Mouse (Mus musculus): ENCODE data around the gene Mrpl46. TPM values are rescaled to one million over a fixed set of nuclear protein-coding genes. Genes with fewer than 3 reads are reported as not detected.

Gene Mrpl46
- 33.7 and 36.5 TPM in 2 replicates for polyA plus RNA-seq (2012; rRNA removed)

DNA sequence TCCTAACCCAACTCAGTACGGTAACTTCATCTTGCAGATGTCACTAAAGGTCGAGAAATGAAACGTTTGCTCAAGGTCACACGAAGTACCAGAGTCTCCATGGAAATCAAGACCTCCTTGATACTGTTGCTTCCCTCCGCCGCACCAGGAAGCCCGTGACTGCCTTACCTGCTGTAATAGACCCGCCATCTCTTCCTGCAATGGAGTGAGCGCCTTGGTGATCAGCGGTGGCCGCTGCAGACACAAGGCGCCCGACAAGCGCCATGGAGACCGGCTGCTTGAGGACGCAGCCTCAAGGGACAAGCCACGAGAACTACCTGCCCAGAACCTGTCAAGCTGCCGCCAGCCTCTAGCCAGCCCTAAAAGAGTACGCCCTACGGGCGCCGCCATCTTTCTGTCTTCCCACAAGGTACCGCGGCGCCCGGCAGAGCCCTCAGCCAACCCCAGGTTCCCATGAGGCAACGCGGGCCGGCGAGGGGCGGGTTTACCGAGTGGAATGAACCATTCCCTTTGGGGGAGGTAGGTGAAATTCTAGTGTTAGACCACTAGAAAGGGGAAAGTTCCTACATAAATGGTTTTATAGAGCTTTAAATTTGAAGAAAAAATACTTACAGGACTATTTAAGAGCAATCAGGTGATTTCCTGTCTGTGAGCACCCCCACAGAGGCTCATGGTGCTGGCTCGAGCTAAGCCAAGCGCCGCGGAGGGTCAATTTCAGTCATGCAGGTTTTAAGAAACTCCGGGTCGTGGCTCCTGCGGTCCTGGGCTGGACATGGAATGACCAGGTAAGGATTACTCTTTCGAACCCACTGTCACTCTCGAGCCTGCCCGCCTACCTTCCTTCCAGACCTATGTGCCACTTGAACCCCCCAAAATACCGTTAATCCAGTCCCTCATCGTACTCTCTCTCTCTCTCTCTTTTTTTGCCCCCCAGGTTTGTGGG, at the start of gene Mrpl46, which contains the start of gene Mrps11:
Gene Mrpl46, minus strand, starts transcription at position 893 of the 943 bp plus-strand sequence.
Gene Mrps11, plus strand, starts transcription at position 481 of the 943 bp plus-strand sequence.
- TF ChIP-seq CTCF (conservative IDR thresholded peaks at IDR 0.05; ENCODE audit: insufficient read depth, insufficient read length, low read depth, low read length): no peak
- TF ChIP-seq POLR2A (IDR thresholded peaks at IDR 0.05; ENCODE audit: low read depth, low read length): peak; percentile 9
- H3K4me3 ChIP-seq (ENCODE audit: insufficient read depth, low read depth, low read length): peak within 1 kb of the TSS; percentile 79
- H3K4me1 ChIP-seq (ENCODE audit: control insufficient read depth, insufficient read depth, low read length): no peaks in the 10 kb centered on the region
- under 1% methylated on average over 44 of the region's 44 CpGs for WGBS
- H3K27me3 ChIP-seq (replicated peaks; ENCODE audit: control insufficient read depth, insufficient read depth, low read length): no peaks in the 10 kb centered on the region
- peak within 1 kb of the TSS; percentile 61 for H3K27ac ChIP-seq (ENCODE audit: insufficient read depth, low read depth, low read length)
- DNase-seq: peak; percentile 91
- no peaks in the 10 kb centered on the region for H3K36me3 ChIP-seq (ENCODE audit: control insufficient read depth, insufficient read depth, low read length)

DNA sequence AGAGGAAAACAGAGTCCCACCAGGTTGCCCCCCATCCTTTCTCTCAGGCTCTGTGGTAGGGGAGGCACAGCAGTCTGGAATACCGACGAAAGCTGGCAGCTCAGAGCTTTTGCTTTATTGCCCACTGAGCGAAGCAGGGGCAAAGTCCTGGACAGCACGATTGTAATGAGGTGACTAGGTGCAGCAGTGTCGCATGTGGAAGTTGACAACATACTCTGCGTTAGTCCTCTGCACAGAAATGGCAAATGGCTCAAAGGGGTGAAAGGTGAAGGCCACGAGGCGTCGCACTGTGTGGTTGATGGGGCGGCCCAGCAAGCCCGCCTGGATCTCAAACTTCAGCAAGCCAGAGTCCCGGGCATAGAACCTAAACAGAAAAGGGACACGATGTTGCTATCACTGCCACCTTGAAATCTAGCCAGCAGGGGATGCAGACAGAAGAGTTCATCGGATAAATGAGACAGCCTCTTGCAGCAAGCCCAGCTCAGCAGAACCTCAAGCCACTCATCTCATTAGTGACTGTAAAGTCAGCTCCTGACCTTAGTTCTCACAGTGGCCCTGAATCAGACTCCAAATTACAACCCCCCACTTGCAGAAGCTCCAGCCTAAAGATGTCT, 44.5 kb upstream of the Mrpl46 start:
- Histone ChIP-seq H3K4me1 (ENCODE audit: control insufficient read depth, insufficient read depth, low read length) (no peaks in the 10 kb centered on the region), H3K4me3 (ENCODE audit: insufficient read depth, low read depth, low read length) (no peak overlapping the region), H3K27me3 (replicated peaks; ENCODE audit: control insufficient read depth, insufficient read depth, low read length) (no peaks in the 10 kb centered on the region), H3K36me3 (ENCODE audit: control insufficient read depth, insufficient read depth, low read length) (no peaks in the 10 kb centered on the region), H3K27ac (ENCODE audit: insufficient read depth, low read depth, low read length) (no peak overlapping the region)
- 59% methylated on average over 14 of the region's 14 CpGs for WGBS
- DNase-seq: no peak
- TF ChIP-seq CTCF (conservative IDR thresholded peaks at IDR 0.05; ENCODE audit: insufficient read depth, insufficient read length, low read depth, low read length): no peak
- no peak for TF ChIP-seq POLR2A (IDR thresholded peaks at IDR 0.05; ENCODE audit: low read depth, low read length)

DNA sequence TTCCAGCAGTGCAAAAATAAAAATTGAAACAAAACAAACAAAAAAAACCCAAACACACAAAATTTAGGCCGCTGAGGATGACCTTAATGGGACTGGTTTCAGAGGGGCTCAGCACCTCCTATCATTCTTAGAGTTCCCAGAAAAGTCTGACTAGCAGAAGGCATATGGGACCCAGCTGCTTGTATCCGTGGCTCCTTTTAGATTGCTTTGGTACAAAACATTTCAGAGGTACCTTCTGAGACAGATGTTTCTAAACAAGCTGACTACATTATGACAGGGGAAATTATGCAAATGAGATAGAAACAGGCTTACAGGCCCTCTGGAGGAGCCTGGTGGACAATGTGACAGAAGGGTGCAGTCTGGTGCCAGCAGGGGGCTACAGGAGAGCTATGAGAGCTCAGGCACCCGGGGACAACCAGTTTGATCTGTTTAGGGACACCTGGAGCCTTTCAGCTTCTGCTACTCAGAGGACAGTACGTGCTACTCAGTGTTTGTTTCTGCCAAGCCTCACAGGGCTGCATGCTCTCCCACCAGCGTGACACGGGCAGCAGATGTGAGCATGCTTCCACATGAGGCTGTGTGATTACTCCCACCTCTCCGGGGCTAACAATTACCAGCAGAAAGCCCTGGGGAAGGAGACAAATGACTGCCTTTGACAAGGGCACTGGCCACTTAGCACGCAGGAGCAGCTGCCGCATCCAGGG, 43.5 kb upstream of the Mrpl46 start:
- no peak for DNase-seq

DNA sequence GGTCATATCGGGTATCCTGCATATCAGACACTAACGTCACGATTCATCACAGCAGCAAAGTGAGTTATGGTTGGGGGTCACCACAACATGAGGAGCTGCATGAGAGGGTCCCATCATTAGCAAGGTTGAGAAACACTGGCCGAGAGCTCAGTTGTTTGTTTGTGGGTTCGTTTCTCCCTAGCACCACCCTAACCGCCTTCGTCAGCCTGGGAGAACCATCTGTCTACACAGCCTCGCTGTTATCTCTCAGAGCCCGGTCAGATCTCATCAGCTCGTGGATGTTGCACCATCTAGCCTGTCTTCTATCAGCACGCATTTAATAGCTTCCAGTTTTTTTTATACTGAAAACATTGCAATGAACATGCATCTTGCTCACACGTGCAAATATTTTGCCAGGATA, 35.0 kb upstream of the Mrpl46 start:
- TF ChIP-seq POLR2A (IDR thresholded peaks at IDR 0.05; ENCODE audit: low read depth, low read length) (no peak), CTCF (conservative IDR thresholded peaks at IDR 0.05; ENCODE audit: insufficient read depth, insufficient read length, low read depth, low read length) (no peak)
- no peak overlapping the region for H3K4me3 ChIP-seq (ENCODE audit: insufficient read depth, low read depth, low read length)
- 84% methylated on average over 12 of the region's 12 CpGs for WGBS
- peaks cover 10% of the 10 kb centered on the region for H3K4me1 ChIP-seq (ENCODE audit: control insufficient read depth, insufficient read depth, low read length)
- no peaks in the 10 kb centered on the region; the same call in 1 of the 2 replicates for H3K36me3 ChIP-seq (ENCODE audit: control insufficient read depth, insufficient read depth, low read length)
- H3K27me3 ChIP-seq (replicated peaks; ENCODE audit: control insufficient read depth, insufficient read depth, low read length): no peaks in the 10 kb centered on the region
- DNase-seq: no peak
- no peak overlapping the region for H3K27ac ChIP-seq (ENCODE audit: insufficient read depth, low read depth, low read length)

More for the DNA sequence above, 43.5 kb upstream of the Mrpl46 start:
- no peak for TF ChIP-seq POLR2A (IDR thresholded peaks at IDR 0.05; ENCODE audit: low read depth, low read length)
- no peak for TF ChIP-seq CTCF (conservative IDR thresholded peaks at IDR 0.05; ENCODE audit: insufficient read depth, insufficient read length, low read depth, low read length)
- Histone ChIP-seq H3K27me3 (replicated peaks; ENCODE audit: control insufficient read depth, insufficient read depth, low read length) (no peaks in the 10 kb centered on the region), H3K4me3 (ENCODE audit: insufficient read depth, low read depth, low read length) (no peak overlapping the region), H3K36me3 (ENCODE audit: control insufficient read depth, insufficient read depth, low read length) (no peaks in the 10 kb centered on the region; the same call in 1 of the 2 replicates), H3K4me1 (ENCODE audit: control insufficient read depth, insufficient read depth, low read length) (no peaks in the 10 kb centered on the region), H3K27ac (ENCODE audit: insufficient read depth, low read depth, low read length) (no peak overlapping the region)
- 50% methylated on average over 9 of the region's 9 CpGs for WGBS

DNA sequence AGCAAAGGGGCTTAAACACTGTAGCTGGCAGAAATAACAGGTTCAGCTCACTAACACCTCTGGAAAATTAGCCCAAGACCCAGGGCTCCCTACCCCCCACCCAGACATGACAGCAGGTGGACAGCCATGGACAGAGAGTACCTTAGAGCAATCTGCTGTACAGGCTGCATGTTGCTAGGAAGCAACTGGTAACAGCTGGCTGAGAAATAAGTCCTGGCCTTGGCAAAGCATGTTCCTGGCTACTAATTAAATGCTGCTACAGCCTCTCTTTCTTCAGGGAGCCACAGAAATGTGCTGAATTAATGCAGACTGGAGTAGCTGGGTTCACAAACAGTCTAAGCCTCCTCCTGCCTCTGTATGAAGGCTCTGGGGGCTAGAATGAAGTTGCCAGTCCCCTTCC, 31.4 kb upstream of the Mrpl46 start:
- TF ChIP-seq CTCF (conservative IDR thresholded peaks at IDR 0.05; ENCODE audit: insufficient read depth, insufficient read length, low read depth, low read length) (no peak), POLR2A (IDR thresholded peaks at IDR 0.05; ENCODE audit: low read depth, low read length) (no peak)
- H3K36me3 ChIP-seq (ENCODE audit: control insufficient read depth, insufficient read depth, low read length): no peaks in the 10 kb centered on the region
- DNase-seq: peak; percentile 75

DNA sequence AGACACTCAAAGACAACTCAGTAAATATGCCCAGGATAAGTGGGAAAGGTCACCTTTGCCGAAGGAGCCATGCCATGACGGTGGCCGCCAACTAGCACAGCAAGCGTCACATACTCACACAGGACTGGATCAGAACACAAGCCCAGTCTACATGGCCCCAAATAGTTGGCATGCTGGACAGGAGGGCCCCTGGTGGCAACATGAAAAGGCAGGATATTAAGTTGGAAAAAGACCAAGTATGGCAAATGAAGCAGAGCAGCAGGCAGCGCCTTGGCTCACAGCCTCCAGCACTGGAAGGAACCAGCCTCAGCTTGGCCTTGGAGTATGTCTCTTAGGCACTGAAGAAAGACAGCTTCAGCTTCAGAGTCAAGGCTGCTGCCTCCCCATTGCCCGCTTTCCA, 30.5 kb upstream of the Mrpl46 start:
- Histone ChIP-seq H3K27ac (ENCODE audit: insufficient read depth, low read depth, low read length) (0 out of 2 replicates have a peak overlapping the region, but pooled peaks have one; percentile 29), H3K36me3 (ENCODE audit: control insufficient read depth, insufficient read depth, low read length) (no peaks in the 10 kb centered on the region), H3K4me3 (ENCODE audit: insufficient read depth, low read depth, low read length) (no peak overlapping the region), H3K27me3 (replicated peaks; ENCODE audit: control insufficient read depth, insufficient read depth, low read length) (no peaks in the 10 kb centered on the region), H3K4me1 (ENCODE audit: control insufficient read depth, insufficient read depth, low read length) (peaks cover 10% of the 10 kb centered on the region)
- DNase-seq: peak; percentile 66
- WGBS: 68% methylated on average over 6 of the region's 6 CpGs
- TF ChIP-seq POLR2A (IDR thresholded peaks at IDR 0.05; ENCODE audit: low read depth, low read length) (no peak), CTCF (conservative IDR thresholded peaks at IDR 0.05; ENCODE audit: insufficient read depth, insufficient read length, low read depth, low read length) (no peak; the same call in 1 of the 2 replicates)

More for the DNA sequence above, 31.4 kb upstream of the Mrpl46 start:
- Histone ChIP-seq H3K4me3 (ENCODE audit: insufficient read depth, low read depth, low read length) (no peak overlapping the region), H3K27ac (ENCODE audit: insufficient read depth, low read depth, low read length) (peak overlapping the region; percentile 68; the same call in 1 of the 2 replicates), H3K27me3 (replicated peaks; ENCODE audit: control insufficient read depth, insufficient read depth, low read length) (no peaks in the 10 kb centered on the region), H3K4me1 (ENCODE audit: control insufficient read depth, insufficient read depth, low read length) (peaks cover 10% of the 10 kb centered on the region)

All from kidney, adult 2 months (tissue).